Mouse (Mus musculus) Muller cell, postnatal 12 days (primary cell): Measurements from ENCODE around the gene Tomm22.

Experiments used
- DNase-seq: peaks from one replicate; pipeline ENCODE4 v3.0.0-alpha.2; 2015; ENCODE audit errors: inconsistent ontology term

Tomm22 gene

DNA sequence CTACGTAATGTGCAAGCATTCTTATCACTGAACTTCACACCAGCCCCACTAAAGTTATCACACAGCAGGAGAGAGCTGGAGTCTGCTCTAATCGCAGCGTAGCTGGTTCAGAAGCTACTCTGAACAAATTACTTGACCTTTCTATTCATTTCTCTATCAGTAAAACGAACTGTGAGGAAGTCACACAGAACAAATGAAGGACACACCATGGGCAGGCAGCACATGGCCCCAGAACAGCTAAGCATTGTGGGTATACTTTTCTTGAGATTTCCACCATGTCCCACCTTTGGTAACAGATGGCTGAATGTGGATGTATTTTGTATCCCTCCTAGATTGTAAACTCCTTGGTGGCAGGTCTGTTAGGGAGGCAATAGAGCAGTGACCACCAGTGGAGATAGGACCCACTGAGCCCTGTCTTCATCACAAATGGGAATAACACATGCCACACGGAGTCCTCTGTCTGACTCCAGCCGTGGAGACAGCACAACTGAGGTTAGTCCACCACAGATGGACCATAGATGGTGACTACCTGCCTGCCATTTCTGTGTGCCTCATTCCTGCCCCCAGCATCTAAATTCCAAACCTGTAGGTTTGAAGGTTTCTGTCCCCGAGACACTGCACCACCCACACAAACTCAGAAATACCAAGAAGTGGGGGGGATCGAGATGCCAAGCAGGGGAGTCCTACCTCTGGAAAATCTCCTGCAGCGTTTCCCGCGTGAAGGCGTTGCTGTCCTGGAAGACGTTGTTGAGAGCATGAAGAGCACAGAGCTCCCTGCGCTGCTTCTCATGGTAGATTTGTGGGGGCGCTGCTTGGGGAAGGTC lies 15.6 kb downstream of the Tomm22 start:
- DNase-seq: no peak

DNA sequence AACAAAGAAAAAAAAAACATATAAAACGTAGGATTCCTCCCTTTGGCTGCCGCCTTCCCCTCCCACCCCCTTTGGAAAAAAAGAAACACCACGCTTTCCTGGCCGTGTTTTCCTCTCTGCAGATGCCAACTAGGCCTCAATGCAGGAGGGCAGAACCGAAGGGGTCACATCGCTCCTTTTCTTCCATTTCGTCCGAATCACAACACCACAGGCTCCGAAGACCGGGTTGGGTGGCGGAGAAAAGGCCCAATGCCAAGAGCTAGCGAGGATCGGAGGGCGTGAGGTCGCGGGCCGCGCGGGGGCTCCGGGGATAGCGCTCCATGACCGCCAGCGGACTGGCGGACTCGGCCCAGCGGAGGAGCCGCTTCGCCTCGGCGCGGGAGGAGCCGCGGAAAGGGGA lies 16.5 kb downstream of the Tomm22 start:
- DNase-seq: no peak

DNA sequence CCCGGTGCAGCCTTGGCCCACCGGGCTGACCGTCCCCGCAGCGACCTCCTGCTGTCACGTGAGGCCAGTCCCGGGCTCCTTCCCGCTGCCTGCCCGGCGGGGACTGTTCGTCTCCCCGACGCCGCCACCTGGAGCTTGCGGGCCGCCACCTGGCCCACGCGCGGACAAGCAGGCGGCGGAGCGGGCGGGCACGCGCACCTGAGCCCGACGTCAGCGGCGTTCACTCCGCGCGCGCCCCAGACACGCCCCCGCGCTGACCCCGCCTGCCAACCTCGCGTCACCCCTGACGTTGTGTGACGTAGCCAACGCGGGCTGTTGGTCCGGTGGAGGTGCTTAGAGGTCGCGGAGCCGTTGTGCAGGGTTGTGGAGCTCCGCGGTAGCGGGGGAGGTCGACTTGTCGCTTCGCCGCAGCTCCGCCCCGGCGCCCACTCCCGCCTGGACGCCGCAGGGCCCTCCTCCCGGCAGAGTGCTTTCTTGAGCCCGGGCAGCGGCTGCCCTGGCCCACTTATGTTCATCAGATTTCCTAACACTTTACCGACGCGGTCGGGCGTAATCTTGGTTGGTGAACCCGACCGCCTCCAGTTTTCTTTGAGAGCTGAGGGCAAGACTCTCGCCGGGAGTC lies 17.1 kb downstream of the Tomm22 start, which contains the start of gene Josd1:
TSS of gene Josd1 (minus strand) at position 274 of the 622 bp plus-strand sequence.
- DNase-seq: peak; percentile 97

- DNase-seq: no peak
These were observed 17.8 kb downstream of the Tomm22 start for GRCm38 (mm10) chr15:79688268-79688956.

- DNase-seq: no peak
These were observed 19.2 kb downstream of the Tomm22 start for GRCm38 (mm10) chr15:79689662-79690425.

DNA sequence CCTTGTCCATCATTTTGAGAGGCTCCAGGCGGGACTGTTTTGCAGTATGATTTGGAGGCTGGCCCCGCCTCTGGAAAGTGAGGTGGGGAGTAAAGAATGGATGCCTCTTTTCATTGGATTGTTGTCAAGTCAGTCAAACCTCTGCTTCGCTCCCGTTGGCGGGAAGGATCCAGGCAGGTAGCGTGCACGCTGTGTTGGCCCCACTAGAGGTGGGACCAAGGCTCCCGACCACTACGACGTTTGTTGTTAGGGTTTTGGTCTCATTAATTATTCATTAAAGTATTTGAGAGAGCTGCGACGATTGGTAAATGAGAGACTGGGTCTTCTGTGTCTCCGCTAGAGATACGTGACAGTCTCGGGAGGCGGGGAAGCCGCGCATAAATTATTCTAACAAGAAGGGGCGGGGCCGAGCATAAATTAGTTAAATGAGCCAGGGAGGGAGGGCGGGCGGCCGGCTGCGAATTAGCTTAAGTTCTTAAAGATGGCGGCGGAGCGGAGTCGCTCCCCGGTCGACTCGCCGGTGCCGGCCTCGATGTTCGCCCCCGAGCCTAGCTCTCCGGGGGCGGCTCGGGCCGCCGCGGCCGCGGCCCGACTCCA lies 19.9 kb downstream of the Tomm22 start, which contains the start of gene Gtpbp1:
TSS of gene Gtpbp1 (plus strand) at position 420 of the 597 bp plus-strand sequence.
- DNase-seq: peak; percentile 99

GRCm38 (mm10) chr15:79691023-79691508 lies 20.4 kb downstream of the Tomm22 start:
- DNase-seq: no peak

- no peak for DNase-seq
These were observed 21.7 kb downstream of the Tomm22 start for GRCm38 (mm10) chr15:79692334-79692733.

DNA sequence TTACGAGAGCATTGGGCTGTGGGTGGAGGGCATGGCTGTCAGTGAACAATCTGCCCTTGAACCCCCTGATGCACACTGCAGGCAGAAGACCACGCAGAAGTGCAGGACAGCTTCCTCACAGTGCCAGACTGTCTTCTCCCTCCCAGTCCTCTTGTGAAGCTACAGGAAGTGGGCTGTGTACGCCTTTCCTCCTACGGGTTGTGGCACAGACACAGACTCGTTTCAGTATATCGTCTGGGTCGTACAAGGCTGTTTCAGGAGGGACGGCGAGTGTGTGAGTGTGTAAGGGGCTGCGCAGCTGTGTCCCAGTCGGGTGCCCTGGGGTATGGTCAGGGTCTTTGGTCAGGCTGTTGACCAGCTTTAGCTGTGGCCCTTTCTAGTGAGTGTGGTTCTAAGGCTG lies 23.1 kb downstream of the Tomm22 start:
- no peak for DNase-seq

DNA sequence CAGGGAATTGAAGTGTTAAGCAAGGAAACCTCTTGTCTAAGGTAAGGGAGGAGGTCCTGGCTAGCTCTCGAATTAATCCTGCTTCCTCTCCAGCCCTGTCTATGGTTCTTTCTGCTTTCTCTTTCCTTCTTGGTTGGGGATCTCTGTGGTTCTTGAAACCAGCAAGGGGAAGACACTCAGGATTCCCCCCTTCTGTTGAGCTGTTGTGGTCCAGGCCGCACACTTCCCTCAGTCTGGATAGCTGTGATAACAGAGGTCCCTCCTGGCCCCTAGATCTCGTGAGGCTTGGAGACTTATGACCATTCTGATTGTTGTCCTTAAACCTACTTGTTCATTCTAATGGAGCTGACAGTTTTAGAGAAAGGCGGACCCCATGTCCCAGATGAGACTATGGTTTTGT lies 23.9 kb downstream of the Tomm22 start:
- DNase-seq: no peak

GRCm38 (mm10) chr15:79695516-79695915 lies 24.9 kb downstream of the Tomm22 start:
- no peak for DNase-seq

DNA sequence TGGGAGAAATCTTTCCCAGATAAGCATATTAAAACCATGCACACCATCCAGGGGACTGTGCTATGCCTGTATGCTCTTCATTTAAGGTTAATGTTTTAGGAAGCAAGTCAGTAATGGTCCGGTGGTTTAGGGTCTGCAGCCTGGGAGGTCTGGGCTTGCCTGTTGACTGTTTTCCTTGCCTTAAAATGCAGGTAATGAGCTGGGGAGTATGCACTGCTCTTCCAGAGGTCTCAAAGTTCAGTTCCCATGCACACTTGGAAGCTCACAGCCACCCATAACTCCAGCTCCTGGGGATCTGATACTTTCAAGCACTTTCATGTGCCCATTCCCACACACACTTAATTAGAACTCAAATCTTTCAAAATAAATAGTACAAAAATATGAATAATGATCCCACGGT lies 25.8 kb downstream of the Tomm22 start:
- no peak for DNase-seq

DNA sequence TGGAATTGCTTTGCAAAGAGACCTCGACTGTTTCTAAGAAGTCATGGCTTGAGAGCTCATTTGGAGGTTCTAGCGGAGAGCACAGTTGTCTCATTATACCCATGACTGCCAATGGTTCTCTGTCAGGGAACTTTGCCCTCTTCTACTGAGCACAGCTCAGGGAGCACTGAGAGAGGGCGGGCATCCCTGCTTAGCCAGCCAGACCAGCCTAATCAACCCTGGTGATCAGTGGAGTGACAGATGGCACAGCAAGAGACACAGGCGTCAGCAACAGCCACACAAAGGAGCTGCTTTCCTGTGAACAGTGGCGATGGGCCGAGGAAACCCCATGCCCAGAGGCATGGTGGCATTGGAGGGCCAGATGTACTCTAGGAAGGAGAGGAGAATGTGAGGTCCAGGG lies 26.4 kb downstream of the Tomm22 start:
- DNase-seq: no peak

- DNase-seq: no peak
These were observed 27.0 kb downstream of the Tomm22 start for GRCm38 (mm10) chr15:79697558-79698187.

- no peak for DNase-seq
These were observed 36.0 kb downstream of the Tomm22 start for GRCm38 (mm10) chr15:79706603-79707214.

DNA sequence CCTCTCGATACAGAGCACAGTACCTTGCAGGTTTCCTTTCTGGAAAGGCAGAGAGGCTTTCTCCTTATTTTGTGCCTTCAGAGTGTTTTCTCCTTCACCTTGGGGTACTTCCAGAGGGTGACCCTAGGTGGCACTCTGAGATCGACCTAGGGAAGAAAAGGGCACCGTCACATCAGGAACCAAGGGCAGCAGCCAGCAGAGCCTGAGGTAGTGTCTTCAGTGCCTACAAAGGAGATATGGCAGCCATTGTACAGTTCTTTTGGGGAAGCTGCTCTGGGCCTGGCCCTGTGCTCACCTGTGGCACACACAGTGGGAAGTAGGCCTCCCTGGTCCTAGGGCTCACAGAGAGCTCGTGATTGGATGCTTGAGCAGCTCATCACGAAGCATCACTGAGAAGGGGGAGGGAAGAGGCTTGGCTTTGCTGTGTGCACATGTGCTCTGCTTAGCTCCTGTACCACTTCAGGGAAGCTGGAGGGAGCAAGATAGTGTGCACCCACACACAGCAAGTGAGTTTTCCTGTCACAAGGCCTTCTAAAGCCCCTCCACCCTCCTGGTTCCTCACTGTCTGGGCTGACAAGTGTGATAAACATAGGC lies 37.7 kb downstream of the Tomm22 start:
- DNase-seq: no peak

- DNase-seq: no peak
These were observed 45.0 kb downstream of the Tomm22 start for GRCm38 (mm10) chr15:79715646-79716045.

GRCm38 (mm10) chr15:79716710-79717109 lies 46.0 kb downstream of the Tomm22 start:
- DNase-seq: no peak

GRCm38 (mm10) chr15:79720267-79720666 lies 49.6 kb downstream of the Tomm22 start:
- no peak for DNase-seq

GRCm38 (mm10) chr15:79720796-79721195 lies 50.1 kb downstream of the Tomm22 start:
- DNase-seq: no peak
